Mouse (Mus musculus) heart, postnatal 0 days (tissue): ENCODE data around the gene 1700061G19Rik. TPM values are rescaled to one million over a fixed set of nuclear protein-coding genes. Genes with fewer than 3 reads are reported as not detected.

ENCODE experiments used
- ATAC-seq: fragments of 200-750 bp; cut with Nextera tagmentation; 2 replicates; pipeline ENCODE4 v1.8.0; 2017; ENCODE audit warnings: low read depth, moderate number of reproducible peaks, moderate library complexity; ENCODE audit not compliant: insufficient read depth
- DNase-seq: peaks from one replicate; pipeline ENCODE4 v3.0.0-alpha.2; 2016; ENCODE audit warnings: low spot score
- H3K27ac ChIP-seq: fragments of 300-500 bp; sonication (generic); 2 replicates; pipeline ENCODE4 v1.5.1; 2014; ENCODE audit warnings: low read depth, mild to moderate bottlenecking
- H3K27me3 ChIP-seq: fragments of 300-500 bp; sonication (generic); 2 replicates; pipeline ENCODE4 v1.6.1; 2014; ENCODE audit warnings: low read length, mixed read lengths; ENCODE audit not compliant: control insufficient read depth, insufficient read depth
- H3K36me3 ChIP-seq: fragments of 300-500 bp; sonication (generic); replicated peaks from 2 replicates; pipeline ENCODE4 v1.6.1; 2014; ENCODE audit warnings: low read length, mixed read lengths; ENCODE audit not compliant: control insufficient read depth, insufficient read depth
- H3K4me1 ChIP-seq: fragments of 300-500 bp; sonication (generic); 2 replicates; pipeline ENCODE4 v1.6.1; 2014; ENCODE audit warnings: antibody characterized with exemption; ENCODE audit not compliant: control insufficient read depth, insufficient read depth
- H3K4me2 ChIP-seq: fragments of 300-500 bp; sonication (generic); 2 replicates; pipeline ENCODE4 v1.6.1; 2014; ENCODE audit warnings: low read depth, mild to moderate bottlenecking, low read length, moderate library complexity
- H3K4me3 ChIP-seq: fragments of 300-500 bp; sonication (generic); 2 replicates; pipeline ENCODE4 v1.5.1; 2014; ENCODE audit warnings: low read depth, low read length
- H3K9ac ChIP-seq: fragments of 300-500 bp; sonication (generic); replicated peaks from 2 replicates; pipeline ENCODE4 v1.6.1; 2014; ENCODE audit warnings: low read depth, low read length, mixed read lengths
- H3K9me3 ChIP-seq: fragments of 300-500 bp; sonication (generic); replicated peaks from 2 replicates; pipeline ENCODE4 v1.6.1; 2016; ENCODE audit warnings: low read length; ENCODE audit not compliant: control insufficient read depth
- CTCF ChIP-seq: IDR thresholded peaks from 2 replicates; pipeline ENCODE4 v1.5.1; 2016; ENCODE audit warnings: antibody characterized with exemption, control low read depth, low read depth
- EP300 ChIP-seq: IDR thresholded peaks from 2 replicates; pipeline ENCODE4 v1.6.1; 2016; ENCODE audit warnings: antibody characterized with exemption, low read depth
- WGBS: fragments of 180-500 bp; shearing (Covaris S2); extraction: QIAGEN DNeasy Blood & Tissue Kit; methylation state at CpG from one replicate; pipeline ENCODE4 v1.1.7; 2014; 5-methylcytosine and 5-hydroxymethylcytosine counted together
- polyA plus RNA-seq: library from polyadenylated mRNA; unstranded; fragments of >200 nt; fragmentation: Nextera tagmentation; extraction: Ambion mirVana; gene quantifications from 2 replicates; pipeline ENCODE4 v1.2.1, GENCODE M21; 2015
- total RNA-seq: library from RNA; depleted of rRNA; stranded (reverse); fragments of >200 nt; gene quantifications from 2 replicates; pipeline ENCODE4 v1.2.3, GENCODE M21; 2014; ENCODE audit warnings: low replicate concordance

1700061G19Rik gene
- total and polyA plus RNA-seq, 2 experiments from 2014 or later: 0.36 TPM; not detected in 1

DNA sequence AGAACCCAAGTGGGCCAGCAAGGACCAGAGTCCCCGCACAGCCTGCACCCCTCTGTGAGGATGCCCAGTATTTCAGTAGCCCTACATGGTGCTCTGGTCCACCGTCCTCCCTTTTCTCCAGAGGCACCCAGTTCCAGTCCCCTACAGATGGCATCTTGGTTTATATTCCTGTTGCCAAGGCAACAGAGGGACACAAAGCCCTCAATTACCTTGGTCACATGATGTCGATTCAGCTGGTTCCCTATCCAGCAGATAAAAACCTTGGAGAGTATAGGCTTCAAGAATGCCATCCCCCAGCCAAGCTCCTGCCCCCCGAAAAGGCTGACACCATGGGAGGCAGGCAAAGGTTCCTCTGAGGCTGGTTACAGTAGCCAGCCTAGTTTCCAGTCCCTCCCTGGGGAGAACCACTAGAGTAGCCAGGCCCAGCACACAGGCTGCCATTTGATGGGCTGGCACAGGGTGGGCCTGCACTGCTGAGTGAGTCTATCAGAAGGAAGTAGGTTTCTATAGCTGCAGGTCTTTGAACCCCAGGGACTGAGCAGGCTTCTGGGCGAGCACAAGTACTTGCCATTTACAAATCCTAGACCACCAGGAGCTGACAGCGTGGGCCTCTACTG lies 21.3 kb downstream of the 1700061G19Rik start:
- WGBS: 88% methylated on average over 6 of the region's 6 CpGs
- H3K9me3 ChIP-seq: no peaks in the 10 kb centered on the region
- H3K36me3 ChIP-seq: peaks cover 79% of the 10 kb centered on the region
- H3K4me1 ChIP-seq: no peaks in the 10 kb centered on the region
- ATAC-seq (no peak), DNase-seq (no peak)
- H3K27ac ChIP-seq: no peak overlapping the region
- H3K4me3 ChIP-seq: no peak overlapping the region
- no peaks in the 10 kb centered on the region for H3K27me3 ChIP-seq
- no peak for TF ChIP-seq CTCF
- no peak for TF ChIP-seq EP300
- H3K9ac ChIP-seq: no peak overlapping the region
- no peak overlapping the region for H3K4me2 ChIP-seq

DNA sequence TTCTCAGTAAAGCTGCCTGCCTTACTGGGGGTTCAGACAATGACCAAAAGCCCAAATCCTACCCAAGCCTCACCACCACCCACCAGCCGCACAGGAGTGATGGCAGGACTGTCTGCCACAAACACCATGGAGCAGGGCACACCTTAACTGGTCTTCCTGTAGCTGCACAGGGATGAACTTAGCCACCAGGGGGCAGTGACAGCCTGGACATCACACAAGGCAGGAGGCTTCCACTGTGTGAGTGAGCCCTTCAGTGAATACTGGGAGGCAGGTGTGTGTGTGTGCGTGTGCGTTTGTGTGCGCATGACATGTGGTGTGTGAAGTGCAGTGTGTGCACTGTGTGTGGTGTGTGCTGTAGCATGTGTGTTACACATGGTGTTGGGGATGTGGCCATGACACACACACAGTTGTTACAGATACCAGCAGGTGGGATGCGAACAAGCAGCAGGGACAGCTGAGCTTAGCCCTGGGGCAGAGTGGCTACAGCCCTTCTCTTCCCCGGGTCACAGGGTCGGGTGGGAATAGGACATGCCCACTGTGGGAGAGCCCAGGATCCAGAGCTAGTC lies 22.4 kb downstream of the 1700061G19Rik start:
- no peak overlapping the region for H3K4me2 ChIP-seq
- DNase-seq: peak; percentile 60
- no peak overlapping the region for H3K27ac ChIP-seq
- no peak overlapping the region for H3K4me3 ChIP-seq
- no peaks in the 10 kb centered on the region for H3K4me1 ChIP-seq
- ATAC-seq: peak; percentile 81
- no peaks in the 10 kb centered on the region for H3K27me3 ChIP-seq
- H3K9ac ChIP-seq: no peak overlapping the region
- no peaks in the 10 kb centered on the region for H3K9me3 ChIP-seq
- WGBS: 75% methylated on average over 7 of the region's 7 CpGs
- no peak for TF ChIP-seq EP300
- TF ChIP-seq CTCF: peak; percentile 97
- peaks cover 82% of the 10 kb centered on the region for H3K36me3 ChIP-seq

DNA sequence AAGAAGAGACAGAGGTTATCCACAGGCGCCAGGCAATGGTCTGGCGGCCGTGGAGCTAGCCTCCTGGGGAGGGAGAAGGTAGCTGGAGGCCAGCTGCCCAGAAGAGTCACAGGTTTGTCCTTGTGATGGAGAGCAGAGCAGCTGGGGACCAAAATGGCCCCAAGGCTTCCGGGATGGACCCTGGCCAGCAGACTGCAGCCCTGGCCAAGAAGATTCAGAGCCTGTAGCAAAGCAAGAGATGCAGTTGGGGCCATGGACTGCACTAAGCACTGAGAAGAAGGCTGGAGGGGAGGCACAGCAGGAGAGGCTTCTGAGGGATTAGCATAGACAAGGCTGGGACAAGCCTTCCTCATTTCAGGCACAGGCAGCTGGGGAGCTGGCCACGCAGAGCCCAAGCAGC lies 27.4 kb downstream of the 1700061G19Rik start:
- peaks cover 66% of the 10 kb centered on the region for H3K36me3 ChIP-seq
- TF ChIP-seq CTCF: no peak
- TF ChIP-seq EP300: no peak
- 87% methylated on average over 5 of the region's 5 CpGs for WGBS

DNA sequence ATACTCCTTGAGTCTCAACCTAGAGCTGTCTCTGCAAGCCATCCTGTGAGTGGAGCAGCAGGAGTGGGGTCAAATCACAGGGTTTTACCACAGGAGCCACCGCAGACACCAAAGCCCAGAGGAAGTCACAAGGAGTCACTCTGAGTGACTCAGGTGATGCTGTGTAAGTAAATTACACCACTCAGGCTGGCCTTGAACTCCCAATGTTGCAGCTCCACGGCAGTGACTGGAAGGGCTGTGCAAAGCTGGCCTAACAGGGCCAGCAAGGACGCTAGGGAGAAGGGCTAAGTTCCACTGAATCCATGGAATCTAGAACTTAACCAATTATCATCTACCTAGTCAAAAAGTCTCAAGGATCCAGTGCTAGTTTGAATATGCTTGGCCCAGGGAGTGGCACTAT lies 30.9 kb downstream of the 1700061G19Rik start:
- H3K27me3 ChIP-seq: no peaks in the 10 kb centered on the region
- no peak overlapping the region for H3K4me2 ChIP-seq
- no peak overlapping the region for H3K4me3 ChIP-seq
- DNase-seq (no peak), ATAC-seq (no peak)
- H3K27ac ChIP-seq: no peak overlapping the region
- H3K4me1 ChIP-seq: peaks cover 8% of the 10 kb centered on the region; the same call in 1 of the 2 replicates
- H3K9ac ChIP-seq: no peak overlapping the region
- no peak for TF ChIP-seq EP300
- TF ChIP-seq CTCF: no peak
- 88% methylated on average over 3 of the region's 3 CpGs for WGBS
- peaks cover 39% of the 10 kb centered on the region for H3K36me3 ChIP-seq
- H3K9me3 ChIP-seq: no peaks in the 10 kb centered on the region

More for the DNA sequence above, 27.4 kb downstream of the 1700061G19Rik start:
- ATAC-seq: no peak
- peaks cover 3% of the 10 kb centered on the region; the same call in 1 of the 2 replicates for H3K4me1 ChIP-seq
- no peaks in the 10 kb centered on the region for H3K9me3 ChIP-seq
- H3K9ac ChIP-seq: no peak overlapping the region
- H3K27me3 ChIP-seq: no peaks in the 10 kb centered on the region
- no peak overlapping the region for H3K4me2 ChIP-seq
- DNase-seq: no peak
- H3K4me3 ChIP-seq: no peak overlapping the region
- H3K27ac ChIP-seq: no peak overlapping the region

DNA sequence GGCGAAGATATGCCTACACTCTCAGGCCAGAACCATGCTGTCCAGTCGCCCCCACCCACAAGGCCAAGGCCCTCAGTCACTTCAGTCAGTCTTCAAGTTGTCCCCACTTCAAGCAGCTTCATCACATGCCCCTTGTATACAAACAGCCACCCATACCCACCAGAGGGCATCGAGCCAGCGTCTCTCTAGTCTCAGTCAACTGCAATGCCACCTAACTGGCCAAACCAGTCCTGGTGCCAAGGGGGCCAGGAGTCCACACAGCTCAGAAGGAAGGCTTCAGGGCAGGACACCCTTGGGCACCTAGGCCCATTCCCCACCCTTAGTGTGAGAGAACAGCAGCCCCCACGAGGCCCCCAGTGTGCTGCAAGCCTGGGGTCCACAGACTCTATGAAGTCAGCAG lies 31.8 kb downstream of the 1700061G19Rik start:
- ATAC-seq: no peak
- peaks cover 8% of the 10 kb centered on the region; the same call in 1 of the 2 replicates for H3K4me1 ChIP-seq
- 80% methylated on average over 5 of the region's 5 CpGs for WGBS
- no peak for TF ChIP-seq CTCF
- TF ChIP-seq EP300: no peak
- H3K27ac ChIP-seq: no peak overlapping the region
- H3K9me3 ChIP-seq: no peaks in the 10 kb centered on the region
- no peak overlapping the region for H3K4me3 ChIP-seq
- no peak overlapping the region for H3K9ac ChIP-seq
- H3K4me2 ChIP-seq: no peak overlapping the region
- DNase-seq: no peak
- H3K27me3 ChIP-seq: no peaks in the 10 kb centered on the region
- peaks cover 30% of the 10 kb centered on the region for H3K36me3 ChIP-seq
